Mouse (Mus musculus) Patski (cell line): ENCODE measurements around the gene C130074G19Rik. TPM values are rescaled to one million over a fixed set of nuclear protein-coding genes. Genes with fewer than 3 reads are reported as not detected.

Experiments used
- ATAC-seq: fragments of 100-300 bp; one replicate; pipeline ENCODE4 v1.8.0; 2021
- CTCF ChIA-PET: fragments of 350-600 bp; sonication (Branson Sonifier 250); formaldehyde crosslinking; loops from one replicate; lab custom pipeline; 2022; ENCODE audit warnings: inconsistent platforms; lab: Charles Lee
- POLR2A ChIA-PET: fragments of 350-600 bp; sonication (Branson Sonifier 250); formaldehyde crosslinking; loops from one replicate; lab custom pipeline; 2022; ENCODE audit warnings: antibody characterized with exemption, inconsistent platforms; lab: Charles Lee
- DNase-seq: peaks from one replicate; pipeline ENCODE4 v3.0.0-alpha.2; 2011; ENCODE audit warnings: low read depth, low spot score
- H3K27me3 ChIP-seq: fragments of 371-371 bp; one replicate; pipeline ENCODE4 v1.5.1; 2021
- CTCF ChIP-seq: fragments of 100-300 bp; IDR thresholded peaks from one replicate; pipeline ENCODE4 v1.5.1; 2021
- in situ Hi-C: fragments of 300-500 bp; cut with MboI; formaldehyde crosslinking; loops from 3 replicates; pipeline ENCODE4 v1.11.1; 2018; ENCODE audit warnings: low pct_unique_long_range_greater_than_20kb, mixed read lengths
- polyA plus RNA-seq: library from polyadenylated mRNA; unstranded; gene quantifications from one replicate; pipeline ENCODE4 v1.2.3, GENCODE M21; 2021

The C130074G19Rik gene
- polyA plus RNA-seq, 1 experiment from 2014 or later = 0.17 TPM

DNA sequence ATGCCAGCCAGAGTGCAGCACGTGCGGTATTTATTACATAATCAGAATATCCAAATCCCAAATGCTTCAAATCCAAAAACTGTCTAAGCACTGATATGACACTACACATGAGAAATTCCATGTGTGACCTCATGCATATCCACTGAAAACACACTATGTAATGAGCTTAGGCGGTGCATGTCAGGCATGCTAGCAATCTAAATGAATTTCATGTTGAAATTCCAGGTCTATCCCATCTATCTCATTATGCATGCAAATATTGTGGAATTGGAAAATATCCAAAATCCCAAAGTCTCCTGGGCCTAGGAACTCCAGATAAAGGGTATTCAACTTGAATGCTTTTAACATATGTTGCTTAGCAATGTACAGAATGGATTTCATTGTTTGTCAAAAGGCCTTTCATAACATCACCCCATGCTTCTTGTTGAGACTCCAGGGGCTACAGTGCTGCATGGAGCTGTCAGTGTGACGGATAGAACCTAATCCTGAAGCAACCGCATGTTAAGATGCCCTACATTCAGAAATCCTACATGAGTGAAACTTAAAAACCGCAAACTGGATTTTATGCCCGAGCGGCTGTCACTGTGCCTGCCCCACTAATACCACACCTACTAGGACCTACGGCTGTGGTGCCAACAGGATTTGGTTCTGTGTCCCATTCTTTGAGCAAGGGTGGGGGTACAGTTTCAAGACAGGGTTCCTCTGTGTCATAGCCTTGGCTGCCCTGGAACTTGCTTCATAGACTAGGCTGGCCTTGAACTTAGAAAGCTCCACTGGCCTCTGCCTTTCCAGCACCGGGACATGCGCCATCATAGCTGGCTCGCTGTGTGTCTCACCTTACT is 23.1 kb upstream of the C130074G19Rik start:
- TF ChIP-seq CTCF = no peak
- DNase-seq (no peak), ATAC-seq (no peak)
- ChIA-PET POLR2A (no interaction called here), CTCF (interaction anchor here (2.2 kb wide), 1 partner anchor 81 kb away, joined by 7 read pairs; no protein-coding TSS in a partner anchor)
- no peaks in the 10 kb centered on the region for H3K27me3 ChIP-seq
- in situ Hi-C loops = no loop called here

DNA sequence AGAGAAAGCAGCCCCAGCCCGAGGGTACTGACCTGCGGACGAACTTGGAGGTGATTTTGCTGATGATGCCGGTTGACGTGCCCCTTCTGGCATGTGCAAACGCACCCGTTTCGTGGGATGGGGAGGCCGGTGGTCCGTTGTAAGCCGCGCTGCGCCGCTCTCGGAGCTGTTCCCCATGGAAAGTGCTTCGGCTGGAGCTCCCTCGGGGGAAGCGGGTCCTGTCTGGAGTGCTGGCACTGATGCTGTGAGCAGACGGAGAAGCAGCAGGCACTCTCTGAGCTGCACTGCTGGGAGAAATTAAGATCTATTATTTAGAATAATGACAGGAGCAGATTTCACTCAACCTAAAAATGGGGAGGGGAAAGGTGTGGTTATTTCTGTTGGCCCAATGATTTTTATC is 22.4 kb upstream of the C130074G19Rik start:
- TF ChIP-seq CTCF = no peak
- CTCF ChIA-PET = no interaction called here
- no peak for DNase-seq
- no peak for ATAC-seq
- POLR2A ChIA-PET = no interaction called here
- in situ Hi-C loops = no loop called here
- no peaks in the 10 kb centered on the region for H3K27me3 ChIP-seq

DNA sequence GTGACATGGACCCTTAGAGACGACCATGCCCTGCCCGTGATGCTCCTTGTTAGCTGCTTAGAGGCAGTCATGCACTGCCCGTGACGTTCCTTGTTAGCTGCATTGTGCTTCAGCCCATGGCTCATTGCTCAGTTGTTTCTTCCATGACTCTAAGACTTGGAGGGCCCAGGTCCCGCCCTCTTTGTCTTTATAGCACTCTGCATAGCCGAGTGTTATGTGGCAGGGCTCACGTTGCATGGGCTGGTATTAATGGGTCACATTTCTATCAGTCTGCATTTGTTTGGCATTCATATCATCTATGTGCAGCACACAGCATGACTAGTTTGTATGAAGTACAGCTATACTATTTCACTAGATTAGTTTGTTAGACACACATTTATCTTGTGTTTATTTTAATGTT is 20.7 kb upstream of the C130074G19Rik start:
- in situ Hi-C loops = no loop called here
- POLR2A ChIA-PET = no interaction called here
- no peaks in the 10 kb centered on the region for H3K27me3 ChIP-seq
- ATAC-seq (no peak), DNase-seq (no peak)
- no peak for TF ChIP-seq CTCF
- CTCF ChIA-PET = interaction anchor here (1.2 kb wide), 1 partner anchor 79 kb away, joined by 3 read pairs; no protein-coding TSS in a partner anchor

- no peak for TF ChIP-seq CTCF
- in situ Hi-C loops = no loop called here
- no peaks in the 10 kb centered on the region for H3K27me3 ChIP-seq
- DNase-seq (no peak), ATAC-seq (no peak)
- POLR2A ChIA-PET = no interaction called here
- CTCF ChIA-PET = interaction anchor here (0.9 to 2.0 kb wide), 3 partner anchors 9 to 78 kb away, joined by 3 to 5 read pairs (median 3); no protein-coding TSS in a partner anchor
These were observed 19.9 kb upstream of the C130074G19Rik start for GRCm38 (mm10) chr1:184902886-184903285.

GRCm38 (mm10) chr1:184897350-184897749 is 14.3 kb upstream of the C130074G19Rik start:
- CTCF ChIA-PET = interaction anchor here (0.8 to 1.1 kb wide), 2 partner anchors 18 to 45 kb away, joined by 3 to 4 read pairs; no protein-coding TSS in a partner anchor
- DNase-seq = no peak
- in situ Hi-C loops = no loop called here
- TF ChIP-seq CTCF = no peak
- no peaks in the 10 kb centered on the region for H3K27me3 ChIP-seq
- no peak for ATAC-seq
- POLR2A ChIA-PET = no interaction called here

DNA sequence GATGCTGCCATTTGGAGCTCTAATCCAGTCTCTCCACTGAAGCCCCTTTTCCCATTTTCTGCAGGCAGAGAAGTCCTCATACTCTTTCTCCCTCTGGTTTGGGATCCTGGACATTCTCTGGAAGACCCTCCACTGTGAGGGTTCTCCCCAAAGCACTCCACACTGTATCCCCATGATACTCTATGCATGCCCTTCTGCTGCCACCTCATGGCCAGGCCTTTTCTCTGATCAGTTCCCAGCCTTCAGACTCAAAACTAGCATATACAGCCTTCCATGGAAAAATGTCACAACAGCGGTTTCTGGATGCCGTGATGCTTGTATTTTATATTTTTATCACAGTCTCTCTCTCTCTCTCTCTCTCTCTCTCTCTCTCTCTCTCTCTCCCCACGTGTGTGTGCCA is 9.0 kb upstream of the C130074G19Rik start:
- CTCF ChIA-PET = interaction anchor here (0.9 to 3.3 kb wide), 2 partner anchors 39 to 68 kb away, joined by 5 to 12 read pairs; no protein-coding TSS in a partner anchor
- H3K27me3 ChIP-seq = no peaks in the 10 kb centered on the region
- no peak for TF ChIP-seq CTCF
- DNase-seq (no peak), ATAC-seq (no peak)
- in situ Hi-C loops = loop anchor here (5.0 kb wide), 1 partner anchor 40 kb away; no protein-coding TSS in a partner anchor
- POLR2A ChIA-PET = no interaction called here

- DNase-seq = no peak
- CTCF ChIA-PET = interaction anchor here (0.8 to 0.9 kb wide), 2 partner anchors 22 to 64 kb away, joined by 3 read pairs; no protein-coding TSS in a partner anchor
- POLR2A ChIA-PET = no interaction called here
- no peaks in the 10 kb centered on the region for H3K27me3 ChIP-seq
- TF ChIP-seq CTCF = no peak
- no peak for ATAC-seq
- in situ Hi-C loops = no loop called here
These were observed 6.4 kb upstream of the C130074G19Rik start for GRCm38 (mm10) chr1:184889454-184889853.

DNA sequence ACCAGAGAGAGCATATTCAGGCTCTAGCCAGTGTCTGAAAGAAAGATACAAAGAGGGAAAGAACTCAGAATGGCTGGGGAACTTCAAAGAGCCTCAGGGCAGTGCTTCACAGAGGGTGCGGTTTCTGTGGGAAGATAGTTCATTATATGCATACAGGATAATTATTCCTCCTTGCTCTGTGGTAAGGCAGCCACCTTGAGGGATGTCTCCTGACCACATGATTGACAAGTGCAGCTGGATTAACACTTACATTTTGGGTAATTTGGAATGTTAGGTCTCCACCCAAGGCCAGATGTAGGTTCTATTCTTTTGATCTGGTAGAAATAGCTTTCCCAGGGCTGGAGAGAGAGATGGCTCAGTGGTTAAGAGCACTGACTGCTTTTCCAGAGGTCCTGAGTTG is 3.1 kb upstream of the C130074G19Rik start:
- ATAC-seq (no peak), DNase-seq (no peak)
- H3K27me3 ChIP-seq = no peaks in the 10 kb centered on the region
- CTCF ChIA-PET = no interaction called here
- POLR2A ChIA-PET = no interaction called here
- in situ Hi-C loops = no loop called here
- TF ChIP-seq CTCF = no peak

DNA sequence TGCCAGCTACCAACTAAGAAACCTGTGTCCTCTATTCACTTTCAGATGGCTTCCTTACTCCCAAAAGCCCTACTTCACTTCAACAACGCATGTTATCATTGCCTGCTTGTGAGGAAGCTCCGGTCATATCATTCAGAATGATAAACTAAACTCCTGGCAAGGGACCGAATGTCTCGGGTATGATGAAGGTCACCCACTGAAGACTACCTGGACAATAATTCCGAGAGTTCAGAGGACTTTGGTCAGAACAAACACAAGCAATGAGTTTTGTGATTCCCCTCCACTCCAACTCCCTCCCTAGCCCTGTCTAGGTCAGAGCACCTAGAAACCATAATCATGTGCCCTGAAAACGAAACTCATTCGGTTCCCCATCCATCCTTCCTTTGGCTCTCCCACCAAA is 1.2 kb downstream of the C130074G19Rik start:
- POLR2A ChIA-PET = no interaction called here
- no peak for ATAC-seq
- CTCF ChIA-PET = no interaction called here
- no peak for DNase-seq
- no peak for TF ChIP-seq CTCF
- no peaks in the 10 kb centered on the region for H3K27me3 ChIP-seq
- in situ Hi-C loops = no loop called here

DNA sequence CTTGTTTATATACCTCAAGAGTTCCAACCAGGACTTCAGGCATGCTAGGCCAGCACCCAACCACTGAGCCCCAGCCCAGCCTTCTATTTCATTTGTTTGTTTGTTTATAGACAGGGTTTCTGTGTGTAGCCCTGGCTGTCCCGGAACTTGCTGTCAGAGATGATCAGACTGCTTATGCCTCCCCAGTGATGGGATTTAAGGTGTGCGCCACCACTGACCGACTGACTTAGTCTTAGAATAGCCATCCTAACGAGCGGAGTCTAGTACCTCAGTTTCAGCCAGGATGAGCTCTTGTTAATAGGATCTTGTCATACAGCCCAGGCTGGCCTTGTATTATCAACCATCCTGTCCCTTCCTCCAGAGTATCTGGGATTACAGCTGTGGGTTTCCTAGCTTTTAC is 1.8 kb downstream of the C130074G19Rik start:
- POLR2A ChIA-PET = no interaction called here
- DNase-seq (no peak), ATAC-seq (no peak)
- H3K27me3 ChIP-seq = no peaks in the 10 kb centered on the region
- CTCF ChIA-PET = no interaction called here
- TF ChIP-seq CTCF = no peak
- in situ Hi-C loops = no loop called here

DNA sequence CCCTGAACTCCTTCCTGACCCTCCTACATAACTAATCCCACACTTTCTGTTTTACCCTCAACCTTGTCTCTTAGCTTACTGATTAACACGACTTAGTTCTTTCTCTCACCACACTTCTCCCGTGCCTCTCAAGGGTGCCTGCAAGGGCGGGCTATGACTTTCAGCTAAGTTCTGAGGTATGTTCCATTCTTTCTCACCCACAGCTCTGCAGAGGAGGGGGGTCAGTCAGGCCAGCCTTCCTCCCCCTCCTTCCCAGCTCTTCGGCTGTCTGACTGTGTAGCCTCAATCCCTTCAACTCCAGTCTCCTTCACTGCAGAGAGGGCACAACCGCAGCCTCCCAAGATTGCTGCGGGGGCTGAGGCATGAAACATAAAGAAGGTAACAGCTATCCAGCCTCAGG is 4.2 kb downstream of the C130074G19Rik start:
- no peaks in the 10 kb centered on the region for H3K27me3 ChIP-seq
- TF ChIP-seq CTCF = no peak
- POLR2A ChIA-PET = no interaction called here
- ATAC-seq = peak; percentile 37
- DNase-seq = no peak
- CTCF ChIA-PET = interaction anchor here (0.9 to 1.8 kb wide), 4 partner anchors 17 to 26 kb away, joined by 3 to 5 read pairs (median 4); no protein-coding TSS in a partner anchor
- in situ Hi-C loops = no loop called here
